In genomic region chr4:152478224-152478567, GRCm38 (mm10) we compare ENCODE assay signal across 8 mouse cellular contexts. TPM values are rescaled to one million over a fixed set of nuclear protein-coding genes. Genes with fewer than 3 reads are reported as not detected.
A peak's percentile ranks its signal among the peaks of the same experiment; 100 is the strongest.
DNase-seq lines count a peak whose midpoint lies in the region; ATAC-seq lines count a peak whose summit lies in the region.

No protein-coding gene starts in this region.

- whole genome bisulfite sequencing in heart, embryonic 14.5 days: under 1% methylated on average over 13 of the region's 13 CpGs
- WGBS in hindbrain, embryonic 11.5 days: 1% methylated on average over 13 of the region's 13 CpGs
- WGBS in midbrain, embryonic 10.5 days: 1% methylated on average over 13 of the region's 13 CpGs

- peak overlapping the region in 1 of 2 experiments; percentile 64; a peak in 1 of 4 replicates for H3K27ac ChIP-seq in heart, embryonic 14.5 days (replicated peaks in 1 of 2; ENCODE audit: control insufficient read depth in 1 of 2, insufficient read depth in 1 of 2, low read depth in 2 of 2, low read length in 2 of 2)
- peak overlapping the region; percentile 69 for H3K27ac ChIP-seq in hindbrain, embryonic 11.5 days (ENCODE audit: low read depth, low read length)
- peak overlapping the region; percentile 100 for H3K27ac ChIP-seq in midbrain, embryonic 10.5 days (replicated peaks)

- no peak for ATAC-seq in heart, embryonic 14.5 days (ENCODE audit: insufficient number of reproducible peaks, insufficient read depth, low FRiP score, low read depth)
- no peak; the same call in 1 of the 2 replicates for ATAC-seq in hindbrain, embryonic 11.5 days (ENCODE audit: low FRiP score)

- H3K36me3 ChIP-seq in heart, embryonic 14.5 days (ENCODE audit: control insufficient read depth, insufficient read depth, low read length): no peaks in the 10 kb centered on the region
- H3K36me3 ChIP-seq in hindbrain, embryonic 11.5 days (ENCODE audit: control insufficient read depth, insufficient read depth, low read length): no peaks in the 10 kb centered on the region
- peaks cover under 1% of the 10 kb centered on the region; the same call in 1 of the 2 replicates for H3K36me3 ChIP-seq in midbrain, embryonic 10.5 days

- H3K4me2 ChIP-seq in heart, embryonic 14.5 days (ENCODE audit: low read length): peak overlapping the region; percentile 87
- H3K4me2 ChIP-seq in hindbrain, embryonic 11.5 days (replicated peaks; ENCODE audit: low read depth, low read length): peak overlapping the region; percentile 86

- DNase-seq in heart, postnatal 14 days: no peak
- DNase-seq in NIH3T3 (ENCODE audit: low read depth): peak; percentile 54
- no peak for DNase-seq in hindbrain, embryonic 11.5 days (ENCODE audit: low spot score)
- no peak for DNase-seq in midbrain, embryonic 10.5 days (ENCODE audit: low spot score)
- no peak for DNase-seq in cerebellum, adult 8-10 months
- no peak for DNase-seq in embryo, embryonic 10 days (ENCODE audit: low spot score)
- DNase-seq in urinary bladder, adult 2 months (ENCODE audit: low spot score): no peak

- intact Hi-C loops in heart, postnatal 14 days (cut with DNase I): no loop called here

- peak overlapping the region; percentile 84 to 90 for H3K4me3 ChIP-seq in heart, embryonic 14.5 days (ENCODE audit: control insufficient read depth in 1 of 2, insufficient read depth in 1 of 2, low read depth in 1 of 2, low read length in 2 of 2)
- H3K4me3 ChIP-seq in hindbrain, embryonic 11.5 days (ENCODE audit: low read depth, low read length): peak overlapping the region; percentile 73
- peak overlapping the region; percentile 81 for H3K4me3 ChIP-seq in midbrain, embryonic 10.5 days

- H3K9ac ChIP-seq in heart, embryonic 14.5 days (ENCODE audit: low read length): peak overlapping the region; percentile 86
- peak overlapping the region; percentile 93 for H3K9ac ChIP-seq in hindbrain, embryonic 11.5 days (ENCODE audit: low read depth, low read length)

- no peaks in the 10 kb centered on the region for H3K9me3 ChIP-seq in heart, embryonic 14.5 days (ENCODE audit: control insufficient read depth, low read length)
- no peaks in the 10 kb centered on the region for H3K9me3 ChIP-seq in hindbrain, embryonic 11.5 days (ENCODE audit: control insufficient read depth, low read length)
- no peaks in the 10 kb centered on the region for H3K9me3 ChIP-seq in midbrain, embryonic 10.5 days (replicated peaks)

- H3K4me1 ChIP-seq in heart, embryonic 14.5 days (ENCODE audit: control insufficient read depth in 2 of 2, insufficient read depth in 2 of 2, low read length in 2 of 2): peaks cover 7 to 11% of the 10 kb centered on the region in 2 experiments
- H3K4me1 ChIP-seq in hindbrain, embryonic 11.5 days (replicated peaks; ENCODE audit: control insufficient read depth, insufficient read depth, low read length): peaks cover 8% of the 10 kb centered on the region
- H3K4me1 ChIP-seq in midbrain, embryonic 10.5 days: peaks cover 43% of the 10 kb centered on the region

- peaks cover 17% of the 10 kb centered on the region for H3K27me3 ChIP-seq in heart, embryonic 14.5 days (ENCODE audit: control insufficient read depth, insufficient read depth, low read length)
- H3K27me3 ChIP-seq in hindbrain, embryonic 11.5 days (ENCODE audit: control insufficient read depth, insufficient read depth, low read length): peaks cover 6% of the 10 kb centered on the region; the same call in 1 of the 2 replicates
- H3K27me3 ChIP-seq in midbrain, embryonic 10.5 days (ENCODE audit: low read depth, poor library complexity, severe bottlenecking): peaks cover 24% of the 10 kb centered on the region

RNA-seq across cellular contexts. Expression of gene Kcnab2, which starts 0.5 kb away (rescaled TPM):
- polyA plus RNA-seq in heart, embryonic 14.5 days (2014; fragmentation: Nextera tagmentation; extraction: Ambion mirVana): 2.6 and 2.7 TPM in 2 replicates
- 1 to 10 TPM; 2.1 to 4.2 TPM for total RNA-seq in heart, postnatal 14 days (2021)
- 9.2 and 11.1 TPM in 2 replicates for polyA plus RNA-seq in hindbrain, embryonic 11.5 days (2014; fragmentation: Nextera tagmentation; extraction: Ambion mirVana)
- polyA plus RNA-seq in midbrain, embryonic 10.5 days (2016; fragmentation: Nextera tagmentation; extraction: Ambion mirVana): 12.2 and 17.3 TPM in 2 replicates
- polyA plus RNA-seq in urinary bladder, adult 2 months (2012; rRNA removed): 1.8 and 2.7 TPM in 2 replicates

RNA-seq across cellular contexts. Expression of gene Nphp4, which starts 1.7 kb away (rescaled TPM):
- 1.1 and 1.5 TPM in 2 replicates for polyA plus RNA-seq in heart, embryonic 14.5 days (2014; fragmentation: Nextera tagmentation; extraction: Ambion mirVana)
- total RNA-seq in heart, postnatal 14 days (2021): 1 to 10 TPM; 1.8 to 2.3 TPM
- 3.5 and 4.2 TPM in 2 replicates for polyA plus RNA-seq in hindbrain, embryonic 11.5 days (2014; fragmentation: Nextera tagmentation; extraction: Ambion mirVana)
- 7.8 and 8.2 TPM in 2 replicates for polyA plus RNA-seq in midbrain, embryonic 10.5 days (2016; fragmentation: Nextera tagmentation; extraction: Ambion mirVana)
- 1.2 and 1.6 TPM in 2 replicates for polyA plus RNA-seq in urinary bladder, adult 2 months (2012; rRNA removed)
